Mouse (Mus musculus) MEL (cell line): ENCODE data around the gene Slc8a1. TPM values are rescaled to one million over a fixed set of nuclear protein-coding genes. Genes with fewer than 3 reads are reported as not detected.

Experiments used
- DNase-seq: peaks from one replicate; pipeline ENCODE4 v3.0.0; 2011; ENCODE audit warnings: low read depth, low spot score
- H3K27ac ChIP-seq: 2 replicates; pipeline ENCODE4 v1.5.1; 2012; ENCODE audit warnings: low read depth, mild to moderate bottlenecking, control low read depth, low read length, moderate library complexity; ENCODE audit not compliant: control insufficient read depth
- H3K27me3 ChIP-seq, 2 experiments: fragments of 150-350 bp in 1 of 2; sonication (generic) in 1 of 2; 2 replicates each; pipeline ENCODE4 v1.6.1; 2012; ENCODE audit warnings: low read length in 2 of 2, mild to moderate bottlenecking in 2 of 2, improper control_type of control experiment in 1 of 2, moderate library complexity in 1 of 2; ENCODE audit not compliant: insufficient read depth in 2 of 2, control insufficient read depth in 1 of 2
- H3K36me3 ChIP-seq, 2 experiments: 2 replicates each; pipeline ENCODE4 v1.6.1; 2012 to 2014; ENCODE audit warnings: low read length in 2 of 2, improper control_type of control experiment in 1 of 2, inconsistent platforms in 1 of 2, mild to moderate bottlenecking in 1 of 2; ENCODE audit not compliant: insufficient read depth in 2 of 2, control insufficient read depth in 1 of 2
- H3K4me1 ChIP-seq, 2 experiments: fragments of 150-350 bp in 1 of 2; sonication (generic) in 1 of 2; 2 replicates each; pipeline ENCODE4 v1.6.1; 2012; ENCODE audit warnings: low read length in 2 of 2, improper control_type of control experiment in 1 of 2, mild to moderate bottlenecking in 1 of 2; ENCODE audit not compliant: insufficient read depth in 2 of 2, control insufficient read depth in 1 of 2
- H3K4me3 ChIP-seq, 2 experiments: fragments of 150-350 bp in 1 of 2; sonication (generic) in 1 of 2; 2 replicates each; pipeline ENCODE4 v1.5.1; 2012; ENCODE audit warnings: low read depth in 2 of 2, low read length in 2 of 2, mild to moderate bottlenecking in 2 of 2, moderate library complexity in 2 of 2, control low read depth in 1 of 2, improper control_type of control experiment in 1 of 2; ENCODE audit not compliant: control insufficient read depth in 1 of 2, insufficient read depth in 1 of 2
- H3K79me2 ChIP-seq: 2 replicates; pipeline ENCODE4 v1.6.1; 2012; ENCODE audit warnings: mild to moderate bottlenecking, low read length, moderate library complexity; ENCODE audit not compliant: control insufficient read depth, poor library complexity, insufficient read depth
- H3K9ac ChIP-seq: 2 replicates; pipeline ENCODE4 v1.6.1; 2012; ENCODE audit warnings: low read depth, mild to moderate bottlenecking, control low read depth, low read length, moderate library complexity; ENCODE audit not compliant: control insufficient read depth, poor library complexity, severe bottlenecking
- H3K9me3 ChIP-seq: fragments of 150-350 bp; sonication (generic); replicated peaks from 2 replicates; pipeline ENCODE4 v1.6.1; 2012; ENCODE audit warnings: mild to moderate bottlenecking, low read length, improper control_type of control experiment, moderate library complexity; ENCODE audit not compliant: insufficient read depth
- EP300 ChIP-seq, 2 experiments: IDR thresholded peaks; 2 replicates each; pipeline ENCODE4 v1.6.1; 2011; ENCODE audit warnings: improper control_type of control experiment in 2 of 2, low read length in 2 of 2, low read depth in 1 of 2, mild to moderate bottlenecking in 1 of 2
- GATA1 ChIP-seq: IDR thresholded peaks from 2 replicates; pipeline ENCODE4 v1.6.1; 2011; ENCODE audit warnings: low read depth, low read length, improper control_type of control experiment
- HCFC1 ChIP-seq: IDR thresholded peaks from 2 replicates; pipeline ENCODE4 v1.6.1; 2012; ENCODE audit warnings: low read depth, mild to moderate bottlenecking, inconsistent platforms, low read length, improper control_type of control experiment, moderate library complexity
- JUND ChIP-seq: IDR thresholded peaks from 2 replicates; pipeline ENCODE4 v1.6.1; 2011; ENCODE audit warnings: low read depth, mild to moderate bottlenecking, improper control_type of control experiment, low read length
- KAT2A ChIP-seq: conservative IDR thresholded peaks from 2 replicates; pipeline ENCODE4 v1.6.1; 2012; ENCODE audit warnings: low read depth, low read length, improper control_type of control experiment, inconsistent platforms
- MAFK ChIP-seq: IDR thresholded peaks from 2 replicates; pipeline ENCODE4 v1.6.1; 2011; ENCODE audit warnings: low read depth, mild to moderate bottlenecking, low read length, improper control_type of control experiment, borderline replicate concordance
- MAZ ChIP-seq: IDR thresholded peaks from 2 replicates; pipeline ENCODE4 v1.6.1; 2012; ENCODE audit warnings: low read depth, mild to moderate bottlenecking, inconsistent platforms, low read length, improper control_type of control experiment
- MXI1 ChIP-seq: IDR thresholded peaks from 2 replicates; pipeline ENCODE4 v1.6.1; 2011; ENCODE audit warnings: mild to moderate bottlenecking, low read depth, low read length, improper control_type of control experiment
- MYB ChIP-seq: IDR thresholded peaks from 2 replicates; pipeline ENCODE4 v1.6.1; 2011; ENCODE audit warnings: mild to moderate bottlenecking, low read depth, low read length, improper control_type of control experiment
- POLR2AphosphoS2 ChIP-seq: IDR thresholded peaks from 2 replicates; pipeline ENCODE4 v1.6.1; 2011; ENCODE audit warnings: low read length, improper control_type of control experiment
- POLR2AphosphoS5 ChIP-seq: IDR thresholded peaks from 2 replicates; pipeline ENCODE4 v1.6.1; 2012; ENCODE audit warnings: low read depth, borderline replicate concordance, mild to moderate bottlenecking, inconsistent platforms, low read length, moderate library complexity, mixed read lengths
- SIN3A ChIP-seq: IDR thresholded peaks from 2 replicates; pipeline ENCODE4 v1.6.1; 2012; ENCODE audit warnings: low read length, improper control_type of control experiment, inconsistent platforms
- SMC3 ChIP-seq: IDR thresholded peaks from 2 replicates; pipeline ENCODE4 v1.6.1; 2011; ENCODE audit warnings: low read depth, low read length, improper control_type of control experiment
- TBP ChIP-seq: IDR thresholded peaks from 2 replicates; pipeline ENCODE4 v1.8.0; 2011; ENCODE audit warnings: low read depth, low read length, improper control_type of control experiment
- TCF12 ChIP-seq: IDR thresholded peaks from 2 replicates; pipeline ENCODE4 v1.6.1; 2014; ENCODE audit warnings: low read depth, mild to moderate bottlenecking, inconsistent platforms, low read length, improper control_type of control experiment, moderate library complexity
- ZC3H11A ChIP-seq: IDR thresholded peaks from 2 replicates; pipeline ENCODE4 v1.6.1; 2012; ENCODE audit warnings: low read depth, mild to moderate bottlenecking, inconsistent platforms, low read length, improper control_type of control experiment
- polyA plus RNA-seq, 2 experiments: library from polyadenylated mRNA; stranded (reverse) in 1 of 2; unstranded in 1 of 2; fragments of >175 nt in 1 of 2; fragments of >200 nt in 1 of 2; gene quantifications; 2 replicates each; pipeline versions ENCODE4 v1.2.1 to v1.2.4; 2012; ENCODE audit warnings: low replicate concordance in 2 of 2, low read depth in 1 of 2; ENCODE audit not compliant: insufficient read length in 2 of 2, insufficient read depth in 1 of 2, missing spikeins in 1 of 2
- total RNA-seq: library from RNA; depleted of rRNA; stranded (reverse); fragments of 300-350 nt; gene quantifications from 2 replicates; pipeline ENCODE4 v1.2.3, GENCODE M21; 2012

Slc8a1 gene
- total and polyA plus RNA-seq, 3 experiments: 0.86 to 1.0 TPM; not detected in 1

DNA sequence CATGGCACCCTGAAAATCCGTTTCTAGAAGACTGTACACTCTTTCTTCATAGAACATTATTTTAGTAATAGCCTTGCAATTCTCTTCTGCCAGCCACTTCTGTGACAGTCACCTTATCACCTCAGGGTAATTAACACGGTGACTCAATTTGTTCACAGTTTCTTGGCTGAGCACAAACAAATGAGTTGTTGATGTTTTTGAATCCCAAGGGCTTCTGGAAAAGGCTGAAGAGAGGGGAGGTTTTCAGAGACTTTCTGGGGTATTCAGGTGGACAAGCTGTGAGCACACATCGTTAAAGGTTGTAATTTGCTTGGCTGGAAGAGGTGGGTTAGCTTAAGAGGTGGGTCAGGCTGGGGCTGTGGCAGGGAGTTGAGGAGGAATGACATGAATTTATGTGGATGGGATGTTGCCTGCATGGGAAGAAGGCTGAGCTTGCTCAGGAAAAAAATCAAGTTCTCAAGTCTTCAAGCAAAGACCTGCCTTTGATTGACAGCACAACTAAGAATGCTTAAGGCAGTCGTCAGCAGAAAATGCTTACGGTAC lies 360.3 kb downstream of the Slc8a1 start:
- H3K4me1 ChIP-seq: peaks cover 7% of the 10 kb centered on the region in 2 experiments
- no peaks in the 10 kb centered on the region for H3K9me3 ChIP-seq
- no peak for TF ChIP-seq MAZ
- no peak for TF ChIP-seq TBP
- TF ChIP-seq MXI1: no peak
- TF ChIP-seq MYB: no peak
- TF ChIP-seq EP300 (IDR thresholded peaks at IDR 0.05; ENCODE audit: low read depth in 1 of 2, low read length in 2 of 2): no peak
- TF ChIP-seq SIN3A: no peak
- H3K4me3 ChIP-seq: no peak overlapping the region
- H3K36me3 ChIP-seq: peaks cover 0 to 14% of the 10 kb centered on the region in 2 experiments; a peak in 2 of 4 replicates
- no peak overlapping the region for H3K27ac ChIP-seq
- no peak overlapping the region for H3K9ac ChIP-seq
- no peaks in the 10 kb centered on the region for H3K79me2 ChIP-seq
- no peaks in the 10 kb centered on the region for H3K27me3 ChIP-seq
- DNase-seq: no peak

DNA sequence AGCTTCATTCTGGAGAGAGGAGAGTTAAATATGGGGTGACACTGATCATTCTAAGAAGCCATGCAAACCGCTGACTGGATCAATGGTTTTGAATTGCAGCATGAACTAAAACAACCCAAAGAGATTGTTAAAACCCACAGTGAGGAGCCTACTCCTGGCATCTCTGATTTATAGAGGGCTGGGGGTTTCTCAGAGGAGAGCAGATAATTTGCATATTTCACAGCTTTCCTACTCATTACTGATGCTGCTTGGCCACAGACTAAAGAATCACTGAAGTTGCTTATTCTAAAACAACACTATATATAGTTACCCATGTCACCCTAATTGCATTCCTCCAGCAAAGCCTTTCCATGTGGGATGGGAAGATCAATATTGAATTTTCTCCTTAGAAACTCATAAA lies 361.0 kb downstream of the Slc8a1 start:
- TF ChIP-seq ZC3H11A (no peak), GATA1 (no peak), POLR2AphosphoS2 (no peak), TBP (no peak), JUND (no peak), KAT2A (no peak), MAFK (no peak)
- TF ChIP-seq, all 39 proteins: peak for 0
- H3K9ac ChIP-seq: no peak overlapping the region

DNA sequence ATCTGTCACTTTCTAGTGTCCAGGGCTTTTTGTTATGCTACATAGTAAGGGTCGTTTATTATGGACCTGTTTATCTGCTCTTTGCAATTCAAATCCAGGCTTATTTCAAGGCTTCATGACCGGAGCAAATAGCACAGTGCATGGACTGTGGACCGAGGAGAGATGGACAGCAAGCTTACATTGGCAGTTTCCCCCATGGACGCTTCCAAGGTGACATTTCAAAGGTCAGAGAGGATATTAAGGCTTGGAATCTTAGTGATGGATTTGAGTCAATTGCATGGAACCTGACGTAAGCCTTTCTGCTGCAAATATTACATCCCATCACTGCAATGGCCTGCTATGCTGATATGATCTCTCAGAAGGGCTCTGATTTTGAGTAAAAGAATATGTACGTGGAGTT lies 362.3 kb downstream of the Slc8a1 start:
- H3K36me3 ChIP-seq: peaks cover 0 to 16% of the 10 kb centered on the region in 2 experiments; a peak in 2 of 4 replicates
- TF ChIP-seq GATA1: no peak
- no peak for TF ChIP-seq POLR2AphosphoS5
- TF ChIP-seq SMC3: no peak
- no peak for TF ChIP-seq TCF12
- no peak for TF ChIP-seq HCFC1
- no peak for TF ChIP-seq EP300 (IDR thresholded peaks at IDR 0.05; ENCODE audit: low read depth in 1 of 2, low read length in 2 of 2)
- TF ChIP-seq, all 39 proteins: peak for 0
- Histone ChIP-seq H3K27ac (no peak overlapping the region), H3K4me1 (peaks cover 7% of the 10 kb centered on the region in 2 experiments), H3K9me3 (no peaks in the 10 kb centered on the region), H3K27me3 (no peaks in the 10 kb centered on the region), H3K9ac (no peak overlapping the region), H3K79me2 (no peaks in the 10 kb centered on the region), H3K4me3 (no peak overlapping the region)
- no peak for DNase-seq

More for the DNA sequence above, 361.0 kb downstream of the Slc8a1 start:
- H3K9me3 ChIP-seq: no peaks in the 10 kb centered on the region
- peaks cover 7% of the 10 kb centered on the region in 2 experiments for H3K4me1 ChIP-seq
- no peak for DNase-seq
- H3K27me3 ChIP-seq: no peaks in the 10 kb centered on the region
- no peak overlapping the region for H3K27ac ChIP-seq
- no peak overlapping the region for H3K4me3 ChIP-seq
- no peaks in the 10 kb centered on the region for H3K79me2 ChIP-seq
- peaks cover 0 to 14% of the 10 kb centered on the region in 2 experiments; a peak in 2 of 4 replicates for H3K36me3 ChIP-seq
